Mouse (Mus musculus): Measurements from ENCODE around the gene Zdhhc20.

GRCm38 (mm10) chr14:57850330-57850729, 39.7 kb downstream of the Zdhhc20 start:
- TF ChIP-seq CTCF (IDR thresholded peaks at IDR 0.05; ENCODE audit: borderline replicate concordance, insufficient read depth, low read depth, low read length) = no peak
- TF ChIP-seq POLR2A (IDR thresholded peaks at IDR 0.05; ENCODE audit: borderline replicate concordance, insufficient read depth, low read length) = no peak
